Mouse (Mus musculus): Measurements from ENCODE around the gene 9130409I23Rik.
"Not testable (repeated sequence)": the region's sequence is repeated elsewhere in the genome, so short reads cannot be mapped to it uniquely, and the experiment has no call there.

The 9130409I23Rik gene

GRCm38 (mm10) chr1:181035015-181035778 lies 15.8 kb upstream of the 9130409I23Rik start:
- not testable (repeated sequence) for DNase-seq

DNA sequence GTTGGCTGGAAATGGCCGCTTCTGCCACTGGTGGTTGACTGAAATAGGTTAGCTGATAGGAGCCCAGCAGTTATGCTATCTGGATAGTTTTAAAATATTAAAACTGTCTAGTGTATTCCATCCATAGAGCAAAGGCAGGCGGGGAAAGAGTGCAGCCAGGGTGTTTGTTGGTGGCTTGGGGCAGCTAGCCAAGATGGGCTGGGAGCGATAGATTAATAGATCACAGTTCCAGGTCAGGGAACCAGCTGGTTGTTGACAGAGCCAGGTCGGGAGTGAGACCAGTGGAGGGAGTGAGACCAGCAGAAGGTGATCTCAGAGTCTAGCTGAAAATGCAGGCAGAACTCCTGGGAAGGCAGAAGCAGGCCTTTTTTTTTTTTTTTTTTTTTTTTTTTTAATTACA lies 13.4 kb upstream of the 9130409I23Rik start:
- no peak for DNase-seq

DNA sequence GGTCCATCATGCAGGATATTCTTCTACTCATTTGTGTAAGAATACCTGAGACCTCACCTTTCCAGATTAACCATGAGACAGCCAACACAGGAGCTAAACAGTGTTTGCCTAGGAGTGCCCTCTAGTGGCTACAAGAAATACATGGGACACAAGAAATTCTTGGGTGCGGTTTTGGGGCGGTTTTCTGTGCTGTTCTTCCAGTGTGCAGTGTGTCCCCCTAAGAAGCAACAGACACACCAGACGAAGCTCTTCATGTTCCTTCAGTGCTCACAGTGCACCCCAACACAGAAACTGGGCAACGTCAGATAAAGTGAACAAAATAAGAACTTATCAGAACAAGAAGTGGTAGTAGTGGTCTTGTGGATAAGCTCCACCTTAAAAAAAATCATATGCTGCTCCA lies 11.4 kb upstream of the 9130409I23Rik start:
- DNase-seq, result no peak

- DNase-seq, result no peak
Observed at GRCm38 (mm10) chr1:181047520-181047919, 3.5 kb upstream of the 9130409I23Rik start.

DNA sequence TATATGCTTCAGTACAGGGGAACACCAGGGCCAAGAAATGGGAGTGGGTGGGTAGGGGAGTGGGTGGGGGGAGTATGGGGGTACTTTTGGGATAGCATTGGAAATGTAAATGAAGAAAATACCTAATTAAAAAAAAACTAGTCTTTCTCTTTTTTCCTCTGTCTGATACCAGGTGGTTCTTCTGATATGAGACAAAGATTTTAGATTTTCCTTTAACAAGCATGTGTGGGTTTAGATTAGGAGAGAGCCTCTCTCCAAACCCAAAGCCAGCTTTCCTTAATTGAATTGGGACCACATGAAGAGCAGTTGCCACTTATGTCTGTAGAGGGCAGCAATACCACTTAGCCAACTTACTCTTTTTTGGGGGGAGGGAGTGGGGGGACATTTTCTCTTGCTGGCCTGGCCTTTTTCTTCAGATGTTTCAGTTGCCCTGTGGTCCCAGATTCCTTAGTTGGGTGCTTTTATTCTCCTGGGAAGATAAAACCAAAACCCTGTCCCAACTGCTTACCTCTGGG lies 1.7 kb upstream of the 9130409I23Rik start:
- no peak for DNase-seq

- no peak for DNase-seq
Observed at GRCm38 (mm10) chr1:181052898-181053297, 1.9 kb downstream of the 9130409I23Rik start.

- DNase-seq, result no peak
Observed at GRCm38 (mm10) chr1:181061784-181062485, 10.9 kb downstream of the 9130409I23Rik start.

- no peak for DNase-seq
Observed at GRCm38 (mm10) chr1:181063991-181064390, 13.0 kb downstream of the 9130409I23Rik start.

DNA sequence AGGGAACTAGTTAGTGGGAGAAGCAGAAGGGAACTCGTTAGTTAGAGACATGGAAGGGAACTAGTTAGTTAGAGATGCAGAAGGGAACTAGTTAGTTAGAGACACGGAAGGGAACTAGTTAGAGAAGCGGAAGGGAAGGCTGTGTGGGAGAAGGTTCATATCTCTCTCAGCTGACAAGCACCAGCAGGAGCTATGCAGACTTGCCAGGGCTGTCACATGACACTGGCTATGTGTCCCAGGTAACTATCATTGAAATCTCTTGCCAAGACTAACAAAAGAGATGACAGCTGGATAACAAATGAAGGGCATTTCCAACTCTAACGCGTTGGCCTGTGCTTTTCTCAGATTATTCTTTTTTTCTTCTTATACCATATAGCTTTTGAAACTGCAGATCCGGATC lies 13.6 kb downstream of the 9130409I23Rik start:
- no peak for DNase-seq

DNA sequence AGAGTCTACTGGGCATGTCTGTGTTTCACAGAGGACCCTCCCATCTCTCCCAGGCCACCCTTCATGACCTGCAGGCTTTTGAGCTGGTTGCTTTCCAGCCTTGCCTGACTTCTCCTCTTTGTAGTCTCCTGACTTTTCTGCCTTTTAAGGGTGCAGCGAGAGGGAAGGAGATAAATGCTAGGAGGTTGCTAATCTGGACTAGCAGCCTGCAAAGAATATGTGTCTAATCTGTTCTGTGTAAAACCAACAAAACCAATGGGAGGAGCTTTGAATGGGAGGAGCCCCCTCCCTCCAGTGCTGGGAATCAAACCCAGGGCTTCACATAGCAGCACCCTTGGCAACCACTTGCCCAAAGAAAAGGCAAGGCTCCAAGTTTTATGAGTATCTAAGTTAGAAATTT lies 17.3 kb downstream of the 9130409I23Rik start:
- no peak for DNase-seq

GRCm38 (mm10) chr1:181069671-181070070 lies 18.6 kb downstream of the 9130409I23Rik start:
- DNase-seq, result no peak

- DNase-seq, result no peak
Observed at GRCm38 (mm10) chr1:181073075-181073474, 22.0 kb downstream of the 9130409I23Rik start.

GRCm38 (mm10) chr1:181084021-181084420 lies 33.0 kb downstream of the 9130409I23Rik start:
- no peak for DNase-seq

- no peak for DNase-seq
Observed at GRCm38 (mm10) chr1:181090048-181090447, 39.0 kb downstream of the 9130409I23Rik start.
